Mouse (Mus musculus) neural tube, embryonic 14.5 days (tissue): ENCODE measurements around the gene Sult1a1. TPM values are rescaled to one million over a fixed set of nuclear protein-coding genes. Genes with fewer than 3 reads are reported as not detected.
A peak's percentile ranks its signal among the peaks of the same experiment; 100 is the strongest.

ENCODE experiments used
- ATAC-seq: fragments of 200-750 bp; cut with Nextera tagmentation; 2 replicates; pipeline ENCODE4 v1.8.0; 2017; ENCODE audit warnings: low read depth, mild to moderate bottlenecking, moderate TSS enrichment, moderate library complexity
- H3K27ac ChIP-seq: fragments of 300-500 bp; sonication (generic); 2 replicates; pipeline ENCODE4 v1.5.1; 2014; ENCODE audit warnings: low read depth, mild to moderate bottlenecking, control low read depth, low read length, moderate library complexity, mixed read lengths
- H3K27me3 ChIP-seq: fragments of 300-500 bp; sonication (generic); 2 replicates; pipeline ENCODE4 v1.6.1; 2014; ENCODE audit warnings: low read length; ENCODE audit not compliant: control insufficient read depth, insufficient read depth
- H3K36me3 ChIP-seq: fragments of 300-500 bp; sonication (generic); 2 replicates; pipeline ENCODE4 v1.6.1; 2014; ENCODE audit warnings: low read length, mixed read lengths; ENCODE audit not compliant: control insufficient read depth, insufficient read depth
- H3K4me1 ChIP-seq: fragments of 300-500 bp; sonication (generic); 2 replicates; pipeline ENCODE4 v1.6.1; 2014; ENCODE audit warnings: low read length; ENCODE audit not compliant: control insufficient read depth, insufficient read depth
- H3K4me2 ChIP-seq: fragments of 300-500 bp; sonication (generic); 2 replicates; pipeline ENCODE4 v1.6.1; 2014; ENCODE audit warnings: mild to moderate bottlenecking, low read depth, low read length, control low read depth
- H3K4me3 ChIP-seq: fragments of 300-500 bp; sonication (generic); 2 replicates; pipeline ENCODE4 v1.5.1; 2014; ENCODE audit warnings: low read depth, low read length, control low read depth, mixed read lengths
- H3K9ac ChIP-seq: fragments of 300-500 bp; sonication (generic); replicated peaks from 2 replicates; pipeline ENCODE4 v1.6.1; 2014; ENCODE audit warnings: low read depth, mild to moderate bottlenecking, control low read depth, low read length, mixed read lengths
- H3K9me3 ChIP-seq: fragments of 300-500 bp; sonication (generic); 2 replicates; pipeline ENCODE4 v1.6.1; 2016; ENCODE audit warnings: low read length; ENCODE audit not compliant: control insufficient read depth
- WGBS: fragments of 180-500 bp; shearing (Covaris S2); extraction: QIAGEN DNeasy Blood & Tissue Kit; methylation state at CpG from one replicate; pipeline ENCODE4 v1.1.7; 2014; 5-methylcytosine and 5-hydroxymethylcytosine counted together
- polyA plus RNA-seq: library from polyadenylated mRNA; unstranded; fragments of >200 nt; fragmentation: Nextera tagmentation; extraction: Ambion mirVana; gene quantifications from 2 replicates; pipeline ENCODE4 v1.2.1, GENCODE M21; 2014

Sult1a1 gene
- polyA plus RNA-seq, 1 experiment from 2014 or later, result 0.59 TPM

DNA sequence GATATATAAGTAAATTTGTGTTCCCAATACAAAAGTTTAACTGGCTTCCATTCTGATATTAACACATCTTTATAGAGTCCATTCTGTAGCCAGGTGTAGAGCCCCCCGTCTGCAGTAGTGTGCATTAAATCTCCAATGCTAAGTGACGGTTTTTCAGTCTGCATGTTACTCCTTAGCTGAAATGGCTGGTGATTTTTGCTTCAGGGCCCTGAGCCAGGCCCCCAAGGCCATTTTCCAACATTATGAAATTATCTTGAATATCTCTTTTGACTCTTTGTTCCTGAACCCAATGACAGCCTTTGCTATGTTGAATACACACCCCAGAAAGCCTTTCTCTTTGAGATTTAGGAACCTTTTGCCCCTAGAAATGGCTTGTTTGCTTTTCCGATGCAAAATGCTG, 16.5 kb downstream of the Sult1a1 start:
- no peaks in the 10 kb centered on the region for H3K27me3 ChIP-seq
- H3K4me2 ChIP-seq, result no peak overlapping the region
- H3K4me1 ChIP-seq, result no peaks in the 10 kb centered on the region
- no peak overlapping the region for H3K4me3 ChIP-seq
- no peak overlapping the region for H3K27ac ChIP-seq
- H3K9ac ChIP-seq, result no peak overlapping the region
- 80% methylated on average over 3 of the region's 3 CpGs for WGBS
- H3K36me3 ChIP-seq, result peaks cover 8% of the 10 kb centered on the region
- no peaks in the 10 kb centered on the region for H3K9me3 ChIP-seq
- no peak for ATAC-seq

GRCm38 (mm10) chr7:126657522-126657921, 18.7 kb downstream of the Sult1a1 start:
- H3K36me3 ChIP-seq, result peaks cover 1% of the 10 kb centered on the region
- H3K4me3 ChIP-seq, result no peak overlapping the region
- no peaks in the 10 kb centered on the region for H3K9me3 ChIP-seq
- no peak overlapping the region for H3K9ac ChIP-seq
- ATAC-seq, result no peak
- no peaks in the 10 kb centered on the region for H3K4me1 ChIP-seq
- WGBS, result 65% methylated on average over 1 of the region's 1 CpGs
- no peaks in the 10 kb centered on the region for H3K27me3 ChIP-seq
- H3K27ac ChIP-seq, result no peak overlapping the region
- H3K4me2 ChIP-seq, result no peak overlapping the region

- Histone ChIP-seq H3K4me2 (no peak overlapping the region), H3K9me3 (no peaks in the 10 kb centered on the region), H3K27me3 (no peaks in the 10 kb centered on the region), H3K9ac (no peak overlapping the region), H3K27ac (no peak overlapping the region), H3K4me3 (no peak overlapping the region), H3K4me1 (no peaks in the 10 kb centered on the region), H3K36me3 (no peaks in the 10 kb centered on the region)
- ATAC-seq, result no peak
- WGBS, result 98% methylated on average over 3 of the region's 3 CpGs
Observed at GRCm38 (mm10) chr7:126655695-126656094, 20.5 kb downstream of the Sult1a1 start.

- Histone ChIP-seq H3K27ac (no peak overlapping the region), H3K9ac (no peak overlapping the region), H3K27me3 (no peaks in the 10 kb centered on the region), H3K9me3 (no peaks in the 10 kb centered on the region), H3K4me3 (no peak overlapping the region), H3K4me2 (no peak overlapping the region), H3K4me1 (no peaks in the 10 kb centered on the region), H3K36me3 (no peaks in the 10 kb centered on the region)
- 69% methylated on average over 2 of the region's 2 CpGs for WGBS
- no peak for ATAC-seq
Observed at GRCm38 (mm10) chr7:126653991-126654390, 22.2 kb downstream of the Sult1a1 start.

DNA sequence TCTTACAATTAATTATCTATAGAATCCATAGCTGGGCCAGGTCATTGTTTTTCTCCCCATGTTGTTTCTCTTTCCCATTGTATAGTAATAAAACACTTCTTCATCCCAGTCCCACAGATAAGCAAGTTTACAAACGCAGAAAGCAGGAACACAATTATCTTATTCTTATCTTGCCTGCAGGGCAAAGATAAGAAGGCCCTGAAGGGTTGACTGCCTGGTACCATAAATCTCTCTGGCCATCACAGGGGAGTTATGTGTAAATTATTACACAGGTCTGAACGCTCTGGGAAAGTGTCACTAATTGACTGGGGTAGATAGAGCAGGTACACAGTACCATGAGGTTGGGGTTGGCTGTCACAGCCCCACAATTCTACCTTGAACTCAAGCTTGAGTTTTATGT, 25.4 kb downstream of the Sult1a1 start:
- Histone ChIP-seq H3K4me1 (no peaks in the 10 kb centered on the region), H3K4me3 (no peak overlapping the region), H3K9me3 (no peaks in the 10 kb centered on the region), H3K27ac (no peak overlapping the region), H3K27me3 (no peaks in the 10 kb centered on the region), H3K9ac (no peak overlapping the region), H3K4me2 (no peak overlapping the region), H3K36me3 (no peaks in the 10 kb centered on the region)
- ATAC-seq, result no peak
- 68% methylated on average over 2 of the region's 2 CpGs for WGBS

- Histone ChIP-seq H3K4me2 (peak within 1 kb of the TSS; percentile 84), H3K4me3 (peak within 1 kb of the TSS; percentile 61), H3K9ac (peak within 1 kb of the TSS; percentile 65), H3K9me3 (no peaks in the 10 kb centered on the region), H3K36me3 (no peaks in the 10 kb centered on the region), H3K27ac (peak within 1 kb of the TSS; percentile 92), H3K27me3 (no peaks in the 10 kb centered on the region), H3K4me1 (no peaks in the 10 kb centered on the region)
- ATAC-seq, result peak; percentile 97
- 2% methylated on average over 57 of the region's 57 CpGs for WGBS
Observed at GRCm38 (mm10) chr7:126649231-126650051, 26.8 kb downstream of the Sult1a1 start, which contains the start of gene Sgf29. Gene Sgf29 (plus strand): TSS chr7:126649309.

DNA sequence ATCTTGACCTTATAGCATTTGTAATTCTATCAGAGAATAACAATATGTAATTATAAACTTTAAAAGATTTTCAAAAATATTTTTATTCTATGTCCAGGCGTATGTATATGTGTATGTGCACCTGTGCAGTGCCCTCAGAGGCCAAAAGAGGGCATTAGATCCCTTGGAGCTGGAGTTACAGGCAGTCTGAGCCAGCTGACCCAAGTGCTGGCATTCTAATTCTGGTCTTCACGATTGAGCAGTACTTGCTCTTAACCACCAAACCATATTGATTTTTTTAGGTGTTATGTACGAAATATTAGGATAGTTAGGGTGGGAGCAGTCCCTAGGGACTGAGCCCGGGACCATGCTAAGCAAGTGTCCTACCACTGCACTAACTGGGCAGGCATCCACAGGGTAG, 27.7 kb downstream of the Sult1a1 start:
- Histone ChIP-seq H3K4me2 (peak overlapping the region; percentile 84; the same call in 1 of the 2 replicates), H3K9me3 (no peaks in the 10 kb centered on the region), H3K27ac (0 out of 2 replicates have a peak overlapping the region, but pooled peaks have one; percentile 92), H3K36me3 (no peaks in the 10 kb centered on the region), H3K4me3 (no peak overlapping the region), H3K27me3 (no peaks in the 10 kb centered on the region), H3K9ac (peak overlapping the region; percentile 65; the same call in 1 of the 2 replicates), H3K4me1 (no peaks in the 10 kb centered on the region)
- 81% methylated on average over 4 of the region's 4 CpGs for WGBS
- no peak for ATAC-seq

DNA sequence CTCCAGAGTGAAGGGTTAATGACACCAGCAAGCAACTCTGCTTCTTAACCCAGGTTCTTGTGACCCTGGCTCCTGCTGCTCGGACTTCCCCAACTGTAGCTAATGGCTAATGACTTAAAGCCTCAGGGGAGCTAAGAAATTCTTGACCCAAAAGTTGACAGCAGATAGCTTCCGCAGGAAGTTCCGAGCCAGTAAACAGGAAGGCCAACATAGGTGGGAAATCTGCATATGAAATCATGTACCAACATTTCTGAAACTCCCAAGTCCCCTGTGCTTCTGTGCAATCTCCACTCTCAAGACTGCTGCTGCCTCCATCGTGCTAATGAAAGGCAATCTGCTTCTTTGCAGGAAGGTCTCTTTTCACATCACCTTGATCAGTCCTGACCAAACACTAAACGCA, 30.5 kb downstream of the Sult1a1 start:
- no peak overlapping the region for H3K27ac ChIP-seq
- no peak for ATAC-seq
- no peak overlapping the region for H3K4me2 ChIP-seq
- 63% methylated on average over 5 of the region's 5 CpGs for WGBS
- no peak overlapping the region for H3K4me3 ChIP-seq
- no peaks in the 10 kb centered on the region for H3K9me3 ChIP-seq
- no peaks in the 10 kb centered on the region for H3K27me3 ChIP-seq
- H3K4me1 ChIP-seq, result no peaks in the 10 kb centered on the region
- H3K9ac ChIP-seq, result no peak overlapping the region
- H3K36me3 ChIP-seq, result no peaks in the 10 kb centered on the region

DNA sequence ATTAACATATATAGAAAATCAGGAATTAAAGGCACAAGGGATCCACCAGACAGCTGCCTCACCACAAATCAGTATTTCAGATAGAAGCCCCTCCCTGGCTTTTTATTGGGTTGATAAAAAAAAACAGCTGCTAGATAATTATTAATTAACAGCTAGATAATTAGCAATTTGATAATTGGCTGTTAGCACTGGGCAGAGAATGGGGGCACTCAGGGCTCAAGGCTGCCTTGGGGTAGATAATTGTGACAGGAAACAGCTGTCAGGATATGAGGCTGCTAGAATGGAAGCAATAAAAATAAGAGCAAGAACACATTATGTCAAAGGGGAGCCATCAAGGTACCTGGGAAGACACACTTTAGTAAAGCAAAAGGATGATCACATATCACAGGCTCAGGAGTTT, 31.3 kb downstream of the Sult1a1 start:
- no peak for ATAC-seq
- no peaks in the 10 kb centered on the region for H3K27me3 ChIP-seq
- no peak overlapping the region for H3K9ac ChIP-seq
- H3K27ac ChIP-seq, result no peak overlapping the region
- H3K4me2 ChIP-seq, result no peak overlapping the region
- H3K4me3 ChIP-seq, result no peak overlapping the region
- no peaks in the 10 kb centered on the region for H3K36me3 ChIP-seq
- no peaks in the 10 kb centered on the region for H3K9me3 ChIP-seq
- no peaks in the 10 kb centered on the region for H3K4me1 ChIP-seq
